ENCODE assay signal across 8 mouse cellular contexts in genomic region chr11:20543453-20544120, GRCm38 (mm10). TPM values are rescaled to one million over a fixed set of nuclear protein-coding genes. Genes with fewer than 3 reads are reported as not detected.
DNase-seq lines count a peak whose midpoint lies in the region; ATAC-seq and TF ChIP-seq lines count a peak whose summit lies in the region.

No protein-coding gene starts in this region.

- TF ChIP-seq POLR2A in bone marrow macrophage, adult 2 months (IDR thresholded peaks at IDR 0.05; ENCODE audit: borderline replicate concordance, low read depth, low read length), result no peak

- H3K4me2 ChIP-seq in kidney, postnatal 0 days (ENCODE audit: low read length), result peak overlapping the region; percentile 85
- H3K4me2 ChIP-seq in lung, postnatal 0 days (replicated peaks; ENCODE audit: low read depth, low read length), result peak overlapping the region; percentile 88

- H3K27ac ChIP-seq in gastrocnemius, adult 2 months, result peak overlapping the region; percentile 97
- peak overlapping the region; percentile 64 for H3K27ac ChIP-seq in bone marrow macrophage, adult 2 months (ENCODE audit: insufficient read depth, low read depth, low read length)
- H3K27ac ChIP-seq in kidney, postnatal 0 days, result peak overlapping the region; percentile 92
- peak overlapping the region; percentile 92 for H3K27ac ChIP-seq in lung, postnatal 0 days (ENCODE audit: low read length)

- peaks cover 36% of the 10 kb centered on the region for H3K27me3 ChIP-seq in erythroblast, embryonic 14.5 days (ENCODE audit: control insufficient read depth)
- H3K27me3 ChIP-seq in kidney, postnatal 0 days (ENCODE audit: insufficient read depth, low read length), result no peaks in the 10 kb centered on the region
- no peaks in the 10 kb centered on the region for H3K27me3 ChIP-seq in lung, postnatal 0 days (replicated peaks; ENCODE audit: insufficient read depth, low read length)
- H3K27me3 ChIP-seq in splenic B cell, adult 2 months (ENCODE audit: control insufficient read depth, insufficient read depth, low read length, poor library complexity, severe bottlenecking), result no peaks in the 10 kb centered on the region

- intact Hi-C loops in gastrocnemius, adult 2 months (cut with DNase I), result loop anchor here (5.0 to 10.0 kb wide), 2 partner anchors 66 to 339 kb away; partner anchors contain the start of gene Rab1a
- intact Hi-C loops in gastrocnemius, postnatal 14 days (cut with DNase I; ENCODE audit: low total_unique reads), result loop anchor here (5.0 kb wide), 1 partner anchor 94 kb away; no protein-coding TSS in a partner anchor

- TF ChIP-seq CTCF in gastrocnemius, adult 2 months (IDR thresholded peaks at IDR 0.05), result no peak
- TF ChIP-seq CTCF in bone marrow macrophage, adult 2 months (IDR thresholded peaks at IDR 0.05; ENCODE audit: low read depth, low read length), result no peak
- TF ChIP-seq CTCF in kidney, postnatal 0 days (IDR thresholded peaks at IDR 0.05; ENCODE audit: low read depth), result no peak
- no peak for TF ChIP-seq CTCF in lung, postnatal 0 days (IDR thresholded peaks at IDR 0.05)

- WGBS in kidney, postnatal 0 days, result under 1% methylated on average over 50 of the region's 51 CpGs
- WGBS in lung, postnatal 0 days, result 1% methylated on average over 41 of the region's 51 CpGs

- peak overlapping the region; percentile 80 for H3K9ac ChIP-seq in kidney, postnatal 0 days (ENCODE audit: low read depth, low read length)
- H3K9ac ChIP-seq in lung, postnatal 0 days (replicated peaks; ENCODE audit: low read depth), result peak overlapping the region; percentile 67

- no peak for TF ChIP-seq EP300 in lung, postnatal 0 days (IDR thresholded peaks at IDR 0.05)

- peak overlapping the region; percentile 99 for H3K4me3 ChIP-seq in gastrocnemius, adult 2 months
- H3K4me3 ChIP-seq in bone marrow macrophage, adult 2 months (ENCODE audit: insufficient read depth, low read length), result peak overlapping the region; percentile 96
- H3K4me3 ChIP-seq in erythroblast, embryonic 14.5 days (replicated peaks), result peak overlapping the region; percentile 92
- H3K4me3 ChIP-seq in kidney, postnatal 0 days (replicated peaks; ENCODE audit: low read depth, low read length), result peak overlapping the region; percentile 88
- H3K4me3 ChIP-seq in lung, postnatal 0 days (ENCODE audit: low read depth, low read length), result peak overlapping the region; percentile 87

- no peaks in the 10 kb centered on the region for H3K9me3 ChIP-seq in erythroblast, embryonic 14.5 days (ENCODE audit: control insufficient read depth, low read length)
- H3K9me3 ChIP-seq in kidney, postnatal 0 days (replicated peaks; ENCODE audit: low read length), result no peaks in the 10 kb centered on the region
- H3K9me3 ChIP-seq in lung, postnatal 0 days (ENCODE audit: low read length), result no peaks in the 10 kb centered on the region

- H3K4me1 ChIP-seq in bone marrow macrophage, adult 2 months (ENCODE audit: control insufficient read depth, insufficient read depth, low read length), result peaks cover 20% of the 10 kb centered on the region
- H3K4me1 ChIP-seq in erythroblast, embryonic 14.5 days (ENCODE audit: control insufficient read depth), result peaks cover 53% of the 10 kb centered on the region
- no peaks in the 10 kb centered on the region for H3K4me1 ChIP-seq in kidney, postnatal 0 days (replicated peaks; ENCODE audit: insufficient read depth, low read length)
- H3K4me1 ChIP-seq in lung, postnatal 0 days (ENCODE audit: insufficient read depth, low read depth, low read length), result no peaks in the 10 kb centered on the region

- DNase-seq in gastrocnemius, adult 2 months, result no peak
- no peak for DNase-seq in gastrocnemius, postnatal 14 days
- peak; percentile 64 for DNase-seq in 3T3-L1 (ENCODE audit: low read depth, low spot score)
- peak; percentile 25 for DNase-seq in kidney, postnatal 0 days (ENCODE audit: low spot score)
- DNase-seq in lung, postnatal 0 days (ENCODE audit: low spot score), result peak; percentile 53
- DNase-seq in splenic B cell, adult 2 months (ENCODE audit: low read depth, low spot score), result peak; percentile 47

- ATAC-seq in kidney, postnatal 0 days (replicated peaks; ENCODE audit: low FRiP score, low read depth), result no peak
- ATAC-seq in lung, postnatal 0 days, result no peak

- peaks cover 3% of the 10 kb centered on the region for H3K36me3 ChIP-seq in erythroblast, embryonic 14.5 days (ENCODE audit: control insufficient read depth)
- no peaks in the 10 kb centered on the region for H3K36me3 ChIP-seq in kidney, postnatal 0 days (ENCODE audit: insufficient read depth, low read length)
- no peaks in the 10 kb centered on the region for H3K36me3 ChIP-seq in lung, postnatal 0 days (ENCODE audit: insufficient read depth, low read length)
- H3K36me3 ChIP-seq in splenic B cell, adult 2 months (ENCODE audit: control insufficient read depth, insufficient read depth, low read length, poor library complexity, severe bottlenecking), result no peaks in the 10 kb centered on the region

RNA-seq across cellular contexts. Expression of gene Sertad2, which starts 0.5 kb away (rescaled TPM):
- total RNA-seq in gastrocnemius, adult 2 months (2021), result 10 to 100 TPM; 10.3 to 13.7 TPM
- total RNA-seq in gastrocnemius, postnatal 14 days (2021), result 10 to 100 TPM in 1 of 2 experiments, 1 to 10 TPM in 1; 9.6 to 12.0 TPM
- polyA plus RNA-seq in bone marrow macrophage, adult 2 months (2012; ENCODE audit: insufficient read depth, insufficient read length, missing spikeins), result 13.2 and 13.8 TPM in 2 replicates
- polyA plus RNA-seq in erythroblast, embryonic 14.5 days (2012), result 5.4 and 5.5 TPM in 2 replicates
- 36.0 and 40.9 TPM in 2 replicates for polyA plus RNA-seq in kidney, postnatal 0 days (2015; fragmentation: Nextera tagmentation; extraction: Ambion mirVana)
- 43.6 and 44.9 TPM in 2 replicates for polyA plus RNA-seq in lung, postnatal 0 days (2015; fragmentation: Nextera tagmentation; extraction: Ambion mirVana)

Comparison
In these comparisons a context has a peak if more than half of its experiments do, and no peak if none do; other contexts are left out.
1. DNase-seq: peak in 3T3-L1 (single experiment), kidney, postnatal 0 days (single experiment), lung, postnatal 0 days (single experiment) and splenic B cell, adult 2 months (single experiment); none in gastrocnemius, adult 2 months (single experiment) and gastrocnemius, postnatal 14 days (single experiment).
2. Peak in every context shown above with its lines, with median percentiles within 50 percentile points of each other: H3K27ac ChIP-seq and H3K4me3 ChIP-seq.